Mouse (Mus musculus) thymus, postnatal 0 days (tissue): ENCODE data around the gene B4galt2. TPM values are rescaled to one million over a fixed set of nuclear protein-coding genes. Genes with fewer than 3 reads are reported as not detected.

Experiments used
- DNase-seq: peaks from one replicate; pipeline ENCODE4 v3.0.0-alpha.2; 2015; ENCODE audit warnings: low spot score
- polyA plus RNA-seq: library from polyadenylated mRNA; unstranded; fragments of >200 nt; fragmentation: Nextera tagmentation; extraction: Ambion mirVana; gene quantifications from 2 replicates; pipeline ENCODE4 v1.2.1, GENCODE M21; 2015

B4galt2 gene
- polyA plus RNA-seq: 1.3 and 1.7 TPM in 2 replicates

DNA sequence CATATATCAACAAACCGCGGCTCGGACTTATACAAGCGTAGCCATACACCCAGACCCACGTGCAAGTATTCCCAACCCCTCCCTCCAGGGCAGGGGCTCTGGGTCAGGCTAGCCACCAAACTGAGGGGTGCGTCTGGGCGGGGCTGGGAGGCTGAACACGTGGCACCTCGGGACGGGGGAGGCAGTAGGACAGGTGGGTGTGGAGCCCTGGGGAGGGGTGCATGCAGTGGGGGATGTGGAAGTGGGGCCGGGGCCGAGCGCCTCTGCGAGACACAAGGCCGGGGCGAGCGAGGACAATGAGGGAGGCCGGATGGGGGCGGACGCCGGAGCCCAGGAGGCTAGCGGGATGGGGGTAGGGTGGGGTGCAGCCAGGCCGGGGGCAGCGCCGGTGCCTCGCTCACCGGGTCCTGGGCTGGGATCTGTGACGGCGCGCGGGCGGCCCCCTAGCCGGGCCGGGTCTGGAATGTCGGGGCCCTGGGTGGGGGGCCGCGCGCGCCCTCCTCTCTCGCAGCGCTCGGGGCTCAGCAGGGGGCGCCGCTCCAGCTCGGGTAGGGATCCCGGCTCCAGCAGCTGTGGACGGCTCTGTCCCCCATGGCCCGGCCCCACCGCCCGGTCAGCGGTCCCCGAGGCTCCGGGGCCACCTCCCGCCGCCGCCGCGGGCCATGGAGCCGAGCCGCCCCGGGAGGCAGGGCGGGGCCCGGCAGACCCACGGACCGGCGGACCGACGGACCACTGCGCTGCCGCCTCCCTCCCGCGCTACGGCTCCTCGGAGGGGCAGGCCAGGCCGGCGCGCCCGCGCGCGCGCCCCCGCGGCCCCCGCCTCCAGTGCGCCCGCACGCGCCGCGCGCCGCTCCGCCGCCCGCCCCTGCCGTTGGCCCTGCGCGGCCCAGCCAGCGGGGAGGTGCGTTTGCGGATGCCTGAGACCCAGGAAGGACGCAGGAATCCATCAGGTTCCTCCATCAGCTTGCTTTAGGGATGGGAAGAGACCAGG lies at the start of gene B4galt2:
Gene B4galt2, minus strand, starts transcription at position 787 of the 991 bp plus-strand sequence.
- no peak for DNase-seq

DNA sequence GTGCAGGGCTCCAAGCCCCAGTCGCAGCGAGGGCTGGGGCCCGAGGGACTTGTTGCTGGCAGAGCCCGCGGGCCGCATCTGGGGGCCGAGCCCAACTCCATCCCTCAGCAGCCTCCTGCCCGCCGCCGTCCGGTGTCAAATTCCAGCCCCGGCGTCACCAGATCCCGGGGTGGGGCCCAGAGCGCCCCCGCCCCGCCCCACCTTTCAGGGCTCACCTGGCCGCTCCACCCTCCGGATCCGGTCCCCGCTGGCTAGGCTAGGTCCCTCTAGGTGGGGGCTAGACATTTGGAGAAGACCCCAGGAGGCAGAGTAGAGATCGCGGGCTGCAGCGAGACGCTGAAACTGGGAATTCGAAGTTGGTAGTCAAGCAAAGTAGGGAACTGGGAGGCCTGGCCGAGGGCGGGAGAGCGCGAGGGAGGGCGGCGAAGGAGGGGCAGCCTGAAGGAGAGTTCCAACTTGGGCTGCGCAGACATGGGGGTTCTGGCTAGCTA lies 46.1 kb upstream of the B4galt2 start, which contains the start of gene Artn:
Gene Artn, minus strand, starts transcription at position 373 of the 491 bp plus-strand sequence.
- DNase-seq: no peak

DNA sequence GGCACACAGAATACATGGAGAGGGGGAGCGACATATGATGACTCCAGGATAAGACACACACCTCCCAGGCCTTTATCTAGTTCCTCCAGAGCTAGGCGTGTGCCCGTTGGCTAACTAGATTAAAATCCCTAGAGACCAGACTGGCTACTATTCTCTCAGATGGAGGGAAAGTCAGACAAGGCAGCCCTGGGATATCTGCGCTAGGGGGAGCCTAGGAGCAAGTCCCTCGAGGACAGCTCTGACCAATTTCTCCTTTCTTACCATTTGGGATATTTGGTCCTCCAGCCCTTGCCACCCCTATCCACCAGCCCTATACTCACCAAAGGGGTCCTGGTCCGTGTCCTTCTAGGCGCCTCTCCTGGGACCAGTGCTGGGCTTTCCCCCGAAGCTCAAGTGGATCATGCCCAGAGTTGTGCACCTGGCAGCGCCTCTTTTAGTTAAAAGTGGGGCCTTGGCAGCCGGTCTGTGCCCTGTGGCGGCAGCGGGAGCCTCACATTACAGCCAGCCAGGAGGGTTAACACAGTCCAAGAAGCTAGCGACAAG lies 45.5 kb upstream of the B4galt2 start:
- no peak for DNase-seq

DNA sequence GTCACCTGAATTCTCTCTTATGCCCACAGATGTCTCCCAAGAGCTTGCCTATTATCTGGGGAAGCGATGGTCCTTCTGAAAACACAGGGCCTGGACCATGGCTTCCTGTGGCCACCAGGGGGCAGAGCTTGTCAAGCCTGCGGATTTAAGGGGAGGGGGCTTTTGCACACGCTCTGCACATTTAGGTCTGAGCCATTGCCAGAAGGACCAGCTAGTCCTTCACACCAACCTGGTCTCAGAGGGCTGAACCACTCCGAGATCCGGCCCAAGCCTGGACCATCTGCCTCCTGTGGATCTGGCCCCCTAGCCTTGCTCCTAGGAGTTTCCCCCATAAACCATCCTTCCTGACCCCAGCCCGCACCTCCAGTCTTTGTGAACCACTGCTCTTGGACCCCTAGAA lies 44.9 kb upstream of the B4galt2 start:
- DNase-seq: peak; percentile 39

DNA sequence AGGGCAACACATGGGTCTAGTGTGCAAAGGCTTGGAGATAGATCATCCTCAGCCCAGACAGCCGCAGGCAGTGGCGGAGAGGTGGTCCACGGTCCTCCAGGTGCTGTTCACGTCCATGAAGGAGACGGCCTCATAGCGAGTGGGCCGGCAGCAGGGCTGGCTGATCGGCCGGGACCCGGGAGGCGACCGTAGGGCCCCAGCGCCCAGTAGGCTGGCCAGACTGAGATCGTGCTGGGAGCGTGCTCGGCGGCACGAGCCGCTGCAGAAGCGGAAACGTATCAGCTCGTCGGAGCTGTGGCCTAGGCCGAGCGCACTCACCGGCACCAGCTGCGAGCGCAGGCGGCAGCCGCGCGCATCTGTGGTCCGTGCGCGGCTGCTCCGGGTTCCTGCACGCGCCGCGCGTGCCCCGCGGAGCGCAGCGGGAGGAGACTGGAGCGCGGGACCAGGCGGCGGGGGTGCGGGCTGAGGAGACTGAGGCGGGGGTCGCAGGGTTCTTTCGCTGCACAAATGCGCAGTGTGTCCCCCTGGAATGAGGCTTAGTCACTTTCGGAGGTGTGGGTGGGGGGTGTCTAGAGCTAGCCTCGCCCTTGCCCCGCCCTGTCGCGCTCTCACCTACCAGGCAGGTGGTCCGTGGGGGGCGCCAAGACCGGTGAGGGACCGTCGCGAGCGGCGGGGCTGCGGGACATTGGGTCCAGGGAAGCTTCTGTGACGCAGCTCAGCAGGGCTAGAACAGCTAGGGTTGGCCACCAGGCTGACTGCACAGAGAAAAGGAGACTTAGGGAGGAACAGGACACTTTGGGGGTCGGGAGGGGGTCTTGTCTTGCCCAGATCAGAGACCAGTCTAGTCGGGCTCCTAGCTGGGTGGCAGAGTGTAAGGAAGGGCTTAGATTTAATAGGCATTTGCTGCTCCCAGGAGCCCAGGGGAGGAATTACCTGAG lies 43.5 kb upstream of the B4galt2 start:
- peak; percentile 44 for DNase-seq

DNA sequence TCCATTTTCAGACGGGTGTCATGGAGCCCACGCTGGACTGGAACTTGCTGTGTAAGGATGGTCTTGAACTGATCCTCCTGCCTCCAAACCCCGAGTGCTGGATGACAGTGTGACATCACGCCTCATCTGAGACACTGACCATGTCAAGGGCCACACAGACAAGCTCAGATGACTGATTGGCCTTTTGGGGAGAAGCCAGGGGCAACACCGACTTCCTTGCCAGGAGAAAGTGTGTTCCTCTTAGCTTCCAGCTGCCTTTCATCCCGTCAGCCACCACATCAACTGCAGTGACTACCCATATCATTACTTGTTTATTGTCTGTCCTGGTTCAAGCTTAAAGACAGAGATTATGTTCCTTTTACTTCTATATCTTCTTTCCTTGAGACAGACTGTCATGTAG lies 41.6 kb upstream of the B4galt2 start:
- no peak for DNase-seq

DNA sequence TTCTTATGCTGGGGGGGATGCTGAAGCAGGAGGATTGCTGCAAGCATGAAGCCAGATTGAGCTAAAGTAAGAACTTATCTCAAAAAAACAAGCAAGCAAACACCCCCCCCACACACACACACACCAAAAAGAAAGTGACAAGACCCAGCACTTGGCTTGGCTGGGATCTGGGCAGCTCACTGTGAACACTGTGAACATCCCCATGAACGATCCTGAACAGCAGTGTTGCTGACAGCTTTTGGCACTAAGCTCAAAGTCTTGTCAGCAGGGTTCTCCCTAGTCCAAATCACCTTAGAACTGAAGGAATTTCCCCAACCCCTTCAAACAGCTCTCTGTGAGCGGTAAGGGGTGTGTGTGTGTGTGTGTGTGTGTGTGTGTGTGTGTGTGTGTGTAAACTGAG lies 40.2 kb upstream of the B4galt2 start:
- no peak for DNase-seq

DNA sequence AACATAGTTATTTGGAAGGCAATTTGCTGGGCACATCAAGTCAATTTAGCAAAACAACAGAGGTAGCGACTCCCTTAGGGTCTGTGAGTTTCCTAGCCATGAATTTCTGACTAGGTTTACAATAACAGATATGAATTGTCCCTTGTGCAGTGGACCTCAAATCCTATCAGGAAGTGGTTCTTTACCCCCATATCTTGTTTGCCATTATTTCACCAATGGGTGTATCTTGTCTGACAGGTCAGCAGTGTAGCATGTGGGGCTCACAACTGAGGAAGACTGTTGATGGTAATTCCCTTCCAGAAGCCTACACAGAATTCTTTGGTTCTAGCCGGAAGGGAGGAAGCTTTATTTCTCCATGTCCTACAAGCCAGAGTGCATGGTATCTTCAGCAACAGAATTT lies 38.1 kb upstream of the B4galt2 start:
- no peak for DNase-seq

DNA sequence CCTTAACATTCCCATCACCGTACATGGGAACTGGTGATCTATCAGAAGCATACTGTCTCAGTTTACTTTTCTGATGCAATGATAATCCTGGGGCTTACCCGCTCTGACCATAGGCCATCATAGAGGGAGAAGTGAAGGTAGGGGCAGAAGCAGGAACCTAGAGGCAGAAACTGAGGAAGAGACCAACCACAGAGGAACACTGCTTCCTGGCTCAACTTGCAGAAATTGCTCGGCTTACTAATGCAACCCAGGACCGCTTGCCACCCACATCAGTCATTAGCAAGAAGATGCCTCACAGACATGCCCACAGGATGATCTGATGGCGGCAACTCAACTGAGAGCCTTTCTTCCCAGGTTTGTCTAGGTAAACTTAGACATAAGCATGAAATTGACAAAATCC lies 35.5 kb upstream of the B4galt2 start:
- no peak for DNase-seq

DNA sequence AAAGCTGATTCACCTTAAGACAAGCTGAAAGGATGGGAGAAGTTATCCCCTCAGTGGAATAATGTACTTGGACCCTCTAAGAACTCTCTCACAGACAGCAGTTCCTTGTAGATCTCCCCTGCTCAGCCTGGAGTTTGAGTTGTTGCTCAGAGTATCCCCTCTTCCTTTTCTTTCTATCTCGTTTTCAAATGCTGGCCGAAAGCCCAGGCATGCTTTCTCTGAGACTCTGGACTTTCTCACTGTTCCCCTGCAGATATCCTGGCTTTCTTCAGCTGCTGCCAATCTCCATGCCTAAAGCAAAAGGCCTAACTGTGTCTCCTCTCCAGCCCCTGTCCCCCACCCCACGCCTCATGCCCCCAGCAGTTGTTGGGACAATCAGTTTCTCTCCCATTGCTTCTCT lies 35.0 kb upstream of the B4galt2 start:
- no peak for DNase-seq

DNA sequence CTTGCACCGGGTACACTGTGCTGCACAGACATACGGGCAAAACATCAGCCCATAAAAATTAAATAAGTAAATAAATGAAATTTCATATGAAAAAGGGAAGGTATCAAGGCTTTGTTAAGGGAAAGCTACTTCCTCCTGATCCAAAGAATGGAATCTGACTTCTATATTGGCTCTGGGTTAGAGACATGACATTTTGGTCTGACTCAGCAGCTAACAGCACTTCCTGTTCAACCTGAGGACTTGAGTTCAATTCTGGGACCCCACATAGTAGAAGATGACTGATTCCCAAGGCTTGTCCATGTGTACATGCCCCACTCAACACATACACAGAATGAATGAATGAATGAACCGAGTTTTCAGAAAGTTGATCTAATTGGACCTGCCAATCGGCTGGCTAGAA lies 34.6 kb upstream of the B4galt2 start:
- DNase-seq: no peak

DNA sequence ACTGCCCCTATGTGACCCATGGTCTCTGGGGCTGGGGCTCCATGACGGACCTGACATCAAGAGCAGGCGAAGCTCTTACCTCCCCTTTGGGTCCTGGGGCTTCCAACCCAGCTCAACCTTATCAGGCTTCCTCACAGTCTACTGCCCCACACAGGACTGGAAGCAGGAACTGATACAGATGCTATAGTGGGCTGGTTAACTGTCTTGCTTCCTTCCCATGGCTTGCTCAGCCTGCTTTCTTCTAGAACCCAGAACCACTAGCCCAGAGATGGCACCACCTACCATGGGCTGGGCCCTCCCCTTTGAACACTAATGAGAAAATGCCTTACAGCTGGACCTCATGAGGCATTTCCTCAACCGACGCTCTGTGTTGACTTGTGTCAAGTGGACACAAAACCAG lies 34.1 kb upstream of the B4galt2 start:
- DNase-seq: no peak

DNA sequence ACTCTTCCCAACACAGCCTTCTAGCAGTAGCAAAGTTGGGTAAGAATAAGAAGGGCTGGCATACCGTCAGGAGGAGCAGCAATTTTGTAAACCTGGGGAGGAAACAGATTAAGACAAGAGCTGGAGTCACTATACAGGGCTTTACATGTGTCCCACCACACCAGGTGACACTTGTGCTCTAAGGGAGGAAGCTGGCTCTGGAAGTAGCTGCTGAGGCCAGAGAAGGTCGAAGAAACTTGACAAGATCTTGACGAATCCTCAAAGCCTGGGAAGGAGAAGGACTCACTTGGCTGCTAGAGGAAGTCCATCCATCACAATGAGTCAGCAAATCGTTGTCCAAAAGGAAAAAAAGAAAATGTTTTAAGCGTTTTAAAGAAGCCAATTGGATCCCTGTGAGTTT lies 33.1 kb upstream of the B4galt2 start:
- no peak for DNase-seq

DNA sequence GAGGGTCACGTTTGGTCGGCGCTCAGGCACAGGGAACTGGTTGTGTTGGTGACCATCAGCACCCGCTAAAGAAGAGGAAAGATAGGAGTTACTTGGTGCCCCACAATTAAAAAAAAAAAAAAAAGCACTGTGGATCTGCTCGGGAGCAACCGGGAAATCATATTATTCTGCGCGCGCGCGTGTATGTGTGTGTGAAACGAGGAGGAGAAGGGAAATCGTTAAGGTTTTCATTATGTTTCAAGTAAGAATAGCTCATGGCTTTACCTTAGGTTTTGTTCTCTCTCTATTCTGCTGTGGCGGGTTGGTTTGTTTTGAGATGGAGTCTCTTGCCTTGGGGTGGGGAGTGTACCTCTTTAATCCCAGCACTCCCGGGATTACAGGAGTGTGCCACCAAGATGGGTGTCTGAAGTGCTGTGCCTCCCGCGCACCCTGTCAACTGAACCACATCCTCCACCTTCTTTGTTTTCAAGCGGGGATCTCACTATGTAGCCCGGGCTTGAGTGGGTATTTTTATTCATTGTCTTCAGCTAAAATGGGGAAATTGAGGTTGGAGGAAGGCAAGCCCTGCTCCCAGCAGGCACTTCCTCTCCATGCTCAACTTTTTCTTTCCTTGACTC lies 32.3 kb upstream of the B4galt2 start:
- peak; percentile 31 for DNase-seq

DNA sequence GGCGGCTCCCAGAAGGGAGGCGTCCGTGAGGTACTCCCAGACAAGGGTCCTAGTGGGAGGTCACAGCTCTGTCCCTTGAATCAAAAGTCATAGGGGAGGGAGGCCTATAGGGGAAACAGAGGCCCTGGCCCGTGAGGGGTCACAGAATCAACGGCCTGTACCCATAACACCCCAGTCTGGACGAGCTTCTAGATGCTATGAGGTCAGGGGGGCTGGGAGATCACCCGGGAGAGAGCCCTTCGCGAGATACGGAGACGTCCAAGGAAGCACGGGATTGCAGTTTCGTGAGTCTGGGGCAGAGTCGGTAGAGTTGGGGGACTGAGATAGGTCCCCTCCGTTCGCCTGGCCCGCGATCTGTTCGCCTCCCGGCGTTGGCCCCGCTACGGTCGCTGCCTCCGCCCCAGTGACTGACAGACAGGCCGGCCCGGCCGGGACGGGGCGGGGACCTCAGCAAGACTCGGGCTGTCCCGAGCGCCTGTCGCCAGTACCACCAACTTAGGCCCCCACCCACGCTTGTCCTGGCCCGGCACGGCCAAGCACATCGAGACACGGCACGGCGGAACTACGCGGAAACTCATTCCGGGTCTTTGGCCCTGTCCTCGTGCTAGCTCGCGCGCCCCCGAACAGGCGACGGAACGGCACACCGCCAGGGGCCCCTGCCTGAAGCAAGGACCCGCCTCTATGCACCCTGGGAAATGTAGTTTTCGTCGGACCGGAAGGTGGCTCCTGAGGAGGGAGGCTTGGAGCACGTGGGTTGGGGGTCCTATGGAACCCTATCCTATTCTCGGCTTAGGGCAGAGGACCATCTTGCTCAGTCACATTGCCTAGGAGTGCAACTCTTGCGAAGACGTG lies 31.5 kb upstream of the B4galt2 start, which contains the start of gene Ipo13:
Gene Ipo13, minus strand, starts transcription at position 409 of the 852 bp plus-strand sequence.
- DNase-seq: peak; percentile 93

DNA sequence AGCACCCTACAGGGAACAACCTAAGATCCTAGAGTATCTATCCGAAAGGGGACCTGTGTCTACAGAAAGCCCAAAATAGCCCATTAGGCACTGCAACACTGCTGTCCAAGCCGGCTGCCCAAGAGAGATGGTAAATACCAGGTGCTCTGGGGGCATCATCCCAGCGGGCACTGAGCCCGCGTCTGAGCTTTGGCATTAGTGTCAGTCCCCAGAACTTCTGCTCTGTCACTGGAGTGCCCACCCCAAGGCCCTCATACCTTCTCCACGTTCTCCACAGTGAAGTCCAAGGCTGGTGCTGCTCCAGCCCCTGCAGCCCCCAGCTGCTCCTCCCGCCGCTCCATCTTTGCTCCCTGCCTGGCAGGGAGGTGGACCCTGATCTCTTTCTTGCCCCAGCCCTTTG lies 30.7 kb upstream of the B4galt2 start:
- DNase-seq: no peak

DNA sequence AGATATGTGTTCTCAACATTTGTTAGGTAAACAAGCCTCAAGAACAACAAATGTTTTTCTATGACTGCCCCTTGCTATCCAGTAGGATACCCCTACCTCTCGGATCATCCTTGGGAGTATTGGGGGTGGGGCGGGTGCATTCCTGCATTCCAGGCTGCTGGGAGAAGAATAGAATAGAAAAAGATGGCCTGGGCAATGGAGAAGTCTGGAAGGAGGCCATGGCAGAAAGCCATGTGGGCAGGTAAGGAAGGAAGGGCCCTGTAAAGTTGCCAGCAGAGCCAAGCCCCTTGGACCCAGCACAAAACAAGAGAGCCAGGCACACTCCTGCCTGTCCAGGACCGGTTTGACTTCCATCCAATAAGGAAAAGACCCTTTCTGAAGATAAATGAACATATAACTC lies 30.1 kb upstream of the B4galt2 start:
- no peak for DNase-seq

DNA sequence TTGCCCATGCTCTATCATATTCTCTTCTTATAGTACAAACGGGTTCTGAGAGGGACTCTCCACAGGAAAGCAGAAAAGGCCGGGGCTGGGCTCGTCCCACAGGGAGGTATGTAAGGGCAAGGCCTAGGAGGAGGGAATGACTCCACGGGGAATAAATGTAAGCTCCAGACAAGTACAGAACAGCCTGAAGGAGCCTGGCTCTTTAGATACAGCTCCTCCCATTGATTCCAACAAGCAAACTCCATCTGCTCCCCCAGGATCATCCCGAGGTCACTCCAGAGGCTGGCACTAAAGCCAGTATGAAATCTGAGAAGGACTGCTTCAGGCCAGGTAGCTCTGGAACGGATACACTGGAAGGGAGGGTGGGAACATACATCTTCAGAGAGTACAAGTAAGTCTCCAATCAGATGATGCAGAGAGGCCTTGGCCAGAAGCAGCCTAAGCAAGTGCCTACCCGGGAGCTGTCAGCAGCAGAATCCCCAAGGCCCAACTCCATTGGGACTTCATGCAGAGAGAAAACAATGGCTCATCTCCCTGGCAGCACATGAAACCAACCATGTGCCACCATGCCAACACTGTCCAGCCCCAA lies 29.5 kb upstream of the B4galt2 start:
- DNase-seq: no peak

DNA sequence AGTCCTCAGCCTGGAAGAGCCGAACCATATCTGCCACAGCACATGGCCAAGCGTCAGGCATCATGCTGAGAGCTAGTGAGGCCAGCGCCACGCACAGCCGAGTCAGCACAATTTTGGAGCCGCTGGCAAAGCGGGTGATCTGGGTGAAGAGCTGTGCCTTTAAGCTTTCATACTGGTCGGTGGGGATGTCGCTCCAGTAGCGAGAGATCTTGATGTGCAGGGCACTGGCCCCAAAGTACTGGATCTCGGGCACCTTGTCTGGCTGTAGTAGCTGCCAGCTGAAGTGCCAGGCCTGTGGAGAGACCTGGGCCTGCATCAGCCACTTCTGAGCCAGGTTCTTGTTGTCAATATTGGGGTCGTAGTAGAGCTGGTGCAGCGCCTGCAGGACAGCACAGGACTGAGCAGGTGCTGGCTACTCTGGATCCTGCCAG lies 28.9 kb upstream of the B4galt2 start:
- no peak for DNase-seq
